Mouse (Mus musculus) cerebellum, adult 2 months (tissue): ENCODE results near the gene Tmem40. TPM values are rescaled to one million over a fixed set of nuclear protein-coding genes. Genes with fewer than 3 reads are reported as not detected.

Experiments used
- DNase-seq, 2 experiments: peaks; one replicate each; pipeline ENCODE4 v3.0.0; 2021
- H3K27ac ChIP-seq: fragments of 200-500 bp; 2 replicates; pipeline ENCODE4 v1.5.1; 2012; ENCODE audit warnings: low read length, control low read depth, inconsistent platforms; ENCODE audit not compliant: insufficient read depth
- H3K27me3 ChIP-seq: fragments of 200-500 bp; 2 replicates; pipeline ENCODE4 v1.6.1; 2012; ENCODE audit warnings: inconsistent platforms, mild to moderate bottlenecking, low read length, moderate library complexity; ENCODE audit not compliant: control insufficient read depth, insufficient read depth
- H3K4me1 ChIP-seq: fragments of 200-500 bp; 2 replicates; pipeline ENCODE4 v1.6.1; 2011; ENCODE audit warnings: low read length; ENCODE audit not compliant: control insufficient read depth, insufficient read depth
- H3K4me3 ChIP-seq: fragments of 200-500 bp; replicated peaks from 2 replicates; pipeline ENCODE3; 2011; ENCODE audit warnings: mild to moderate bottlenecking, low read depth, low read length, control low read depth; ENCODE audit not compliant: insufficient read depth
- CTCF ChIP-seq: fragments of 200-500 bp; IDR thresholded peaks from 2 replicates; pipeline ENCODE4 v1.5.1; 2011; ENCODE audit warnings: low read depth, mild to moderate bottlenecking, control low read depth, low read length, moderate library complexity, borderline replicate concordance; ENCODE audit not compliant: insufficient read depth
- POLR2A ChIP-seq: fragments of 200-500 bp; IDR thresholded peaks from 2 replicates; pipeline ENCODE4 v1.6.1; 2011; ENCODE audit warnings: low read length, control low read depth, borderline replicate concordance; ENCODE audit not compliant: insufficient read depth
- WGBS: fragments of 180-500 bp; shearing (Covaris S2); methylation state at CpG from one replicate; pipeline ENCODE4 v1.1.7; 2018; 5-methylcytosine and 5-hydroxymethylcytosine counted together
- polyA plus RNA-seq: library from polyadenylated mRNA; depleted of rRNA; stranded (reverse); fragments of >200 nt; gene quantifications from 2 replicates; pipeline ENCODE4 v1.2.3, GENCODE M21; 2012; rRNA removed

Tmem40 gene
- polyA plus RNA-seq, 1 experiment: 3.5 TPM

GRCm38 (mm10) chr6:115684851-115685646, 77.2 kb downstream of the Tmem40 start:
- Histone ChIP-seq H3K4me1 (peaks cover 10% of the 10 kb centered on the region), H3K27me3 (no peaks in the 10 kb centered on the region), H3K27ac (no peak overlapping the region), H3K4me3 (no peak overlapping the region)
- TF ChIP-seq CTCF (no peak), POLR2A (no peak)
- no peak for DNase-seq
- 59% methylated on average over 11 of the region's 11 CpGs for WGBS

GRCm38 (mm10) chr6:115684271-115684670, 77.9 kb downstream of the Tmem40 start:
- no peak overlapping the region for H3K27ac ChIP-seq
- TF ChIP-seq POLR2A: no peak
- no peak for TF ChIP-seq CTCF
- no peak for DNase-seq
- H3K4me3 ChIP-seq: no peak overlapping the region
- 99% methylated on average over 2 of the region's 2 CpGs for WGBS
- peaks cover 10% of the 10 kb centered on the region for H3K4me1 ChIP-seq
- H3K27me3 ChIP-seq: no peaks in the 10 kb centered on the region

GRCm38 (mm10) chr6:115681066-115681465, 81.1 kb downstream of the Tmem40 start:
- Histone ChIP-seq H3K27me3 (no peaks in the 10 kb centered on the region), H3K27ac (peak overlapping the region; percentile 86), H3K4me1 (peaks cover 10% of the 10 kb centered on the region), H3K4me3 (no peak overlapping the region)
- 31% methylated on average over 4 of the region's 4 CpGs for WGBS
- peak; percentile 52 to 76 for DNase-seq
- TF ChIP-seq CTCF (no peak), POLR2A (no peak)

Other genes with a start within 250 kb of the Tmem40 start
- 22.1 and 26.2 TPM in 2 replicates for gene Tsen2, start 217.7 kb downstream of the Tmem40 start, polyA plus RNA-seq
- gene Mkrn2os, start 169.8 kb downstream of the Tmem40 start, polyA plus RNA-seq: 0.08 and 0.15 TPM in 2 replicates
- 34.7 and 37.7 TPM in 2 replicates for gene Mkrn2, start 160.5 kb downstream of the Tmem40 start, polyA plus RNA-seq
- 148 and 152 TPM in 2 replicates for gene Raf1, start 85.8 kb downstream of the Tmem40 start, polyA plus RNA-seq
- 5.1 and 6.7 TPM in 2 replicates for gene Cand2, start 12.1 kb upstream of the Tmem40 start, polyA plus RNA-seq
- gene Rpl32, start 46.3 kb upstream of the Tmem40 start, polyA plus RNA-seq: 680 and 720 TPM in 2 replicates
- gene Efcab12, start 76.0 kb upstream of the Tmem40 start, polyA plus RNA-seq: 5.1 and 5.8 TPM in 2 replicates
- gene Mbd4, start 91.0 kb upstream of the Tmem40 start, polyA plus RNA-seq: 9.5 and 10.9 TPM in 2 replicates
- gene Ift122, start 91.1 kb upstream of the Tmem40 start, polyA plus RNA-seq: 22.3 TPM in 2 replicates
- 0.79 and 0.89 TPM in 2 replicates for gene Rho, start 169.3 kb upstream of the Tmem40 start, polyA plus RNA-seq
- gene H1foo, start 182.5 kb upstream of the Tmem40 start, polyA plus RNA-seq: not detected in 2 replicates
- 24.2 and 29.4 TPM in 2 replicates for gene Plxnd1, start 232.6 kb upstream of the Tmem40 start, polyA plus RNA-seq